8 mouse cellular contexts compared by ENCODE assay signal in the genomic region with DNA sequence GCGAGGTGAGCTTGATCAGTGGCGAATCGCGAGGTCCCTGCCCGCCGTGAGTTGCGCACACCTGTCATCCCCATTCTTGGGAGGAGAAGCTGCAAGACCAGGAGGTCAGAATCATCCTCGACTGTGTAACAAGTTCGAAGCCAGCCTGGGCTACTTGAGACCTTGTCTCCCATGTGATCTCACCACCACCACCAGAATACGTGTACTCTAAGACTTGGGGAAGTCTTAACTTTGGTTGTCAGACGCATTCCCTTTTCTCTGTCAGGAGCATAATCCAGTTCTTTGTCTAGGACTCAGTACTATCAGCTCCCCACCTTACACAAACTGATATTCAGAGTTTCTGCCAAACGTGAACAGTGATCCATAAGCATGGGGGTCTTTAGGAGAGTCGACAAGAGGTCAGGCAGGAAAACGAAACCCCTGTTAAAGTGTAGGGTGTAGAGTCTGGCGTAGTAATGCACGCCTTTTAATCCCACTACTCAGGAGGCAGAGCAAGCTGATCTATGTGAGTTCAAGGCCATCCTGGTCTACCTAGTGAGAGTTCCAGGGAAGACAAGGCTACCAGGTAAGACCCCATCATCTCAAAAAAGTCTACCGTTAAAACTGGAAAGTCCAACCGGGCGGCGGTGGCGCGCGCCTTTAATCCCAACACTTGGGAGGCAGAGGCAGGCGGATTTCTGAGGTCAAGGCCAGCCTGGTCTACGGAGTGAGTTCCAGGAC. TPM values are rescaled to one million over a fixed set of nuclear protein-coding genes. Genes with fewer than 3 reads are reported as not detected.
A peak's percentile ranks its signal among the peaks of the same experiment; 100 is the strongest.
DNase-seq lines count a peak whose midpoint lies in the region; ATAC-seq and TF ChIP-seq lines count a peak whose summit lies in the region.

No protein-coding gene starts in this region.

- H3K4me1 ChIP-seq in lung, embryonic 14.5 days (ENCODE audit: insufficient read depth) = peaks cover 16% of the 10 kb centered on the region
- H3K4me1 ChIP-seq in embryonic facial prominence, embryonic 14.5 days (ENCODE audit: control insufficient read depth, insufficient read depth, low read length) = peaks cover 10% of the 10 kb centered on the region
- H3K4me1 ChIP-seq in intestine, embryonic 15.5 days (replicated peaks) = 0 out of 2 replicates have a peak, but pooled peaks cover 16% of the 10 kb centered on the region
- H3K4me1 ChIP-seq in neural tube, embryonic 13.5 days (replicated peaks) = peaks cover 54% of the 10 kb centered on the region

- peaks cover 33% of the 10 kb centered on the region for H3K36me3 ChIP-seq in lung, embryonic 14.5 days (ENCODE audit: insufficient read depth)
- H3K36me3 ChIP-seq in embryonic facial prominence, embryonic 14.5 days (ENCODE audit: control insufficient read depth, insufficient read depth, low read length) = peaks cover 24% of the 10 kb centered on the region
- peaks cover 15% of the 10 kb centered on the region for H3K36me3 ChIP-seq in intestine, embryonic 15.5 days
- H3K36me3 ChIP-seq in neural tube, embryonic 13.5 days = peaks cover 23% of the 10 kb centered on the region

- intact Hi-C loops in left cerebral cortex, postnatal 4 days (cut with DNase I) = no loop called here
- intact Hi-C loops in left cerebral cortex, postnatal 36 days (cut with DNase I) = loop anchor here (2.0 kb wide), 1 partner anchor 36 kb away; a partner anchor contains a TSS

- H3K9ac ChIP-seq in lung, embryonic 14.5 days = peak overlapping the region; percentile 87
- peak overlapping the region; percentile 90 for H3K9ac ChIP-seq in embryonic facial prominence, embryonic 14.5 days (ENCODE audit: low read depth, low read length)
- H3K9ac ChIP-seq in intestine, embryonic 15.5 days = peak overlapping the region; percentile 62
- peak overlapping the region; percentile 77 for H3K9ac ChIP-seq in neural tube, embryonic 13.5 days

- peak overlapping the region; percentile 70 for H3K4me2 ChIP-seq in lung, embryonic 14.5 days
- H3K4me2 ChIP-seq in embryonic facial prominence, embryonic 14.5 days (ENCODE audit: low read depth, low read length) = peak overlapping the region; percentile 85
- peak overlapping the region; percentile 71 for H3K4me2 ChIP-seq in intestine, embryonic 15.5 days (replicated peaks)
- peak overlapping the region; percentile 89 for H3K4me2 ChIP-seq in neural tube, embryonic 13.5 days

- H3K4me3 ChIP-seq in lung, embryonic 14.5 days (ENCODE audit: low read depth, low read length) = peak overlapping the region; percentile 93
- H3K4me3 ChIP-seq in embryonic facial prominence, embryonic 14.5 days (ENCODE audit: low read depth, low read length) = peak overlapping the region; percentile 91
- peak overlapping the region; percentile 97 for H3K4me3 ChIP-seq in intestine, embryonic 15.5 days (replicated peaks)
- peak overlapping the region; percentile 88 for H3K4me3 ChIP-seq in neural tube, embryonic 13.5 days

- no peak for TF ChIP-seq CTCF in lung, embryonic 14.5 days (IDR thresholded peaks at IDR 0.05; ENCODE audit: low read depth)

- ATAC-seq in lung, embryonic 14.5 days (ENCODE audit: insufficient read depth) = no peak
- ATAC-seq in embryonic facial prominence, embryonic 14.5 days (ENCODE audit: low read depth) = no peak
- no peak for ATAC-seq in intestine, embryonic 15.5 days
- ATAC-seq in neural tube, embryonic 13.5 days (ENCODE audit: low read depth) = no peak

- 0 out of 2 replicates have a peak overlapping the region, but pooled peaks have one; percentile 97 for H3K27ac ChIP-seq in lung, embryonic 14.5 days (ENCODE audit: low read depth)
- peak overlapping the region; percentile 96; the same call in 1 of the 2 replicates for H3K27ac ChIP-seq in embryonic facial prominence, embryonic 14.5 days (replicated peaks; ENCODE audit: low read depth, low read length)
- H3K27ac ChIP-seq in intestine, embryonic 15.5 days = peak overlapping the region; percentile 48; the same call in 1 of the 2 replicates
- peak overlapping the region; percentile 71 for H3K27ac ChIP-seq in neural tube, embryonic 13.5 days (replicated peaks)

- H3K9me3 ChIP-seq in lung, embryonic 14.5 days (ENCODE audit: low read depth, low read length) = no peaks in the 10 kb centered on the region
- no peaks in the 10 kb centered on the region for H3K9me3 ChIP-seq in embryonic facial prominence, embryonic 14.5 days (ENCODE audit: control insufficient read depth, low read length)
- H3K9me3 ChIP-seq in intestine, embryonic 15.5 days = no peaks in the 10 kb centered on the region
- H3K9me3 ChIP-seq in neural tube, embryonic 13.5 days = no peaks in the 10 kb centered on the region

- WGBS in lung, embryonic 14.5 days = 39% methylated on average over 25 of the region's 25 CpGs
- 44% methylated on average over 24 of the region's 25 CpGs for WGBS in embryonic facial prominence, embryonic 14.5 days
- WGBS in intestine, embryonic 15.5 days = 41% methylated on average over 25 of the region's 25 CpGs
- WGBS in neural tube, embryonic 13.5 days = 43% methylated on average over 25 of the region's 25 CpGs

- H3K27me3 ChIP-seq in lung, embryonic 14.5 days (ENCODE audit: insufficient read depth, low read length) = no peaks in the 10 kb centered on the region
- H3K27me3 ChIP-seq in embryonic facial prominence, embryonic 14.5 days (replicated peaks; ENCODE audit: control insufficient read depth, insufficient read depth, low read length) = no peaks in the 10 kb centered on the region
- H3K27me3 ChIP-seq in intestine, embryonic 15.5 days (replicated peaks) = no peaks in the 10 kb centered on the region
- no peaks in the 10 kb centered on the region for H3K27me3 ChIP-seq in neural tube, embryonic 13.5 days

- DNase-seq in lung, embryonic 14.5 days = no peak
- DNase-seq in lung, postnatal 14 days = no peak
- no peak for DNase-seq in embryonic facial prominence, embryonic 14.5 days (ENCODE audit: low spot score)
- no peak for DNase-seq in adrenal gland, adult 2 months
- no peak for DNase-seq in left cerebral cortex, postnatal 4 days
- no peak for DNase-seq in left cerebral cortex, postnatal 36 days (ENCODE audit: low spot score in 2 of 2)

RNA-seq across cellular contexts. Expression of a gene that starts 0.7 kb away (rescaled TPM):
- 20.9 and 22.9 TPM in 2 replicates for polyA plus RNA-seq in lung, embryonic 14.5 days (2014; fragmentation: Nextera tagmentation; extraction: Ambion mirVana)
- polyA plus RNA-seq in embryonic facial prominence, embryonic 14.5 days (2014; fragmentation: Nextera tagmentation; extraction: Ambion mirVana) = 18.8 and 20.9 TPM in 2 replicates
- polyA plus RNA-seq in intestine, embryonic 15.5 days (2015; fragmentation: Nextera tagmentation; extraction: Ambion mirVana) = 14.6 and 17.8 TPM in 2 replicates
- polyA plus RNA-seq in neural tube, embryonic 13.5 days (2015; fragmentation: Nextera tagmentation; extraction: Ambion mirVana) = 18.1 and 23.1 TPM in 2 replicates
- 10 to 100 TPM; 13.4 to 17.8 TPM for total RNA-seq in adrenal gland, adult 2 months (2021)
- polyA plus RNA-seq in adrenal gland, adult 2 months (2012; rRNA removed) = 3.2 and 4.0 TPM in 2 replicates
- total RNA-seq in left cerebral cortex, postnatal 4 days (2021) = 10 to 100 TPM; 19.2 to 19.4 TPM
- total RNA-seq in left cerebral cortex, postnatal 36 days (2021) = 10 to 100 TPM; 11.5 to 14.9 TPM

RNA-seq across cellular contexts. Expression of a gene that starts 0.9 kb away (rescaled TPM):
- polyA plus RNA-seq in lung, embryonic 14.5 days (2014; fragmentation: Nextera tagmentation; extraction: Ambion mirVana) = 46.6 and 52.0 TPM in 2 replicates
- 48.3 and 48.6 TPM in 2 replicates for polyA plus RNA-seq in embryonic facial prominence, embryonic 14.5 days (2014; fragmentation: Nextera tagmentation; extraction: Ambion mirVana)
- 42.6 and 46.0 TPM in 2 replicates for polyA plus RNA-seq in intestine, embryonic 15.5 days (2015; fragmentation: Nextera tagmentation; extraction: Ambion mirVana)
- 40.8 and 43.3 TPM in 2 replicates for polyA plus RNA-seq in neural tube, embryonic 13.5 days (2015; fragmentation: Nextera tagmentation; extraction: Ambion mirVana)
- total RNA-seq in adrenal gland, adult 2 months (2021) = 10 to 100 TPM; 34.4 to 35.9 TPM
- polyA plus RNA-seq in adrenal gland, adult 2 months (2012; rRNA removed) = 52.0 and 52.3 TPM in 2 replicates
- total RNA-seq in left cerebral cortex, postnatal 4 days (2021) = 10 to 100 TPM; 28.1 to 29.3 TPM
- 10 to 100 TPM; 28.3 to 31.6 TPM for total RNA-seq in left cerebral cortex, postnatal 36 days (2021)

RNA-seq across cellular contexts. Expression of a gene that starts 24.9 kb away (rescaled TPM):
- 0.35 and 0.59 TPM in 2 replicates for polyA plus RNA-seq in lung, embryonic 14.5 days (2014; fragmentation: Nextera tagmentation; extraction: Ambion mirVana)
- 1.2 and 2.1 TPM in 2 replicates for polyA plus RNA-seq in embryonic facial prominence, embryonic 14.5 days (2014; fragmentation: Nextera tagmentation; extraction: Ambion mirVana)
- polyA plus RNA-seq in intestine, embryonic 15.5 days (2015; fragmentation: Nextera tagmentation; extraction: Ambion mirVana) = 0.18 TPM in 1 of 2 replicates, not detected in the other
- polyA plus RNA-seq in neural tube, embryonic 13.5 days (2015; fragmentation: Nextera tagmentation; extraction: Ambion mirVana) = 0.36 and 0.85 TPM in 2 replicates
- total RNA-seq in adrenal gland, adult 2 months (2021) = 1 to 10 TPM in 1 of 2 experiments, under 1 TPM in 1; 0.46 to 1.2 TPM
- polyA plus RNA-seq in adrenal gland, adult 2 months (2012; rRNA removed) = 0.09 TPM in 1 of 2 replicates, not detected in the other
- not detected for total RNA-seq in left cerebral cortex, postnatal 4 days (2021)
- total RNA-seq in left cerebral cortex, postnatal 36 days (2021) = not detected

RNA-seq across cellular contexts. Expression of a gene that starts 35.0 kb away (rescaled TPM):
- 19.6 and 21.8 TPM in 2 replicates for polyA plus RNA-seq in lung, embryonic 14.5 days (2014; fragmentation: Nextera tagmentation; extraction: Ambion mirVana)
- 23.6 and 25.6 TPM in 2 replicates for polyA plus RNA-seq in embryonic facial prominence, embryonic 14.5 days (2014; fragmentation: Nextera tagmentation; extraction: Ambion mirVana)
- 40.8 and 45.7 TPM in 2 replicates for polyA plus RNA-seq in intestine, embryonic 15.5 days (2015; fragmentation: Nextera tagmentation; extraction: Ambion mirVana)
- 21.0 and 26.8 TPM in 2 replicates for polyA plus RNA-seq in neural tube, embryonic 13.5 days (2015; fragmentation: Nextera tagmentation; extraction: Ambion mirVana)
- total RNA-seq in adrenal gland, adult 2 months (2021) = 10 to 100 TPM; 22.9 to 34.4 TPM
- polyA plus RNA-seq in adrenal gland, adult 2 months (2012; rRNA removed) = 31.5 and 32.1 TPM in 2 replicates
- total RNA-seq in left cerebral cortex, postnatal 4 days (2021) = 10 to 100 TPM; 23.5 to 26.1 TPM
- 10 to 100 TPM; 13.6 to 15.9 TPM for total RNA-seq in left cerebral cortex, postnatal 36 days (2021)

RNA-seq across cellular contexts. Expression of a gene that starts 35.9 kb away (rescaled TPM):
- polyA plus RNA-seq in lung, embryonic 14.5 days (2014; fragmentation: Nextera tagmentation; extraction: Ambion mirVana) = 28.4 and 28.8 TPM in 2 replicates
- 23.4 and 27.7 TPM in 2 replicates for polyA plus RNA-seq in embryonic facial prominence, embryonic 14.5 days (2014; fragmentation: Nextera tagmentation; extraction: Ambion mirVana)
- polyA plus RNA-seq in intestine, embryonic 15.5 days (2015; fragmentation: Nextera tagmentation; extraction: Ambion mirVana) = 26.0 and 26.4 TPM in 2 replicates
- 33.9 and 36.8 TPM in 2 replicates for polyA plus RNA-seq in neural tube, embryonic 13.5 days (2015; fragmentation: Nextera tagmentation; extraction: Ambion mirVana)
- 10 to 100 TPM; 37.8 to 48.0 TPM for total RNA-seq in adrenal gland, adult 2 months (2021)
- 57.8 and 60.2 TPM in 2 replicates for polyA plus RNA-seq in adrenal gland, adult 2 months (2012; rRNA removed)
- 10 to 100 TPM; 36.2 to 36.4 TPM for total RNA-seq in left cerebral cortex, postnatal 4 days (2021)
- total RNA-seq in left cerebral cortex, postnatal 36 days (2021) = 10 to 100 TPM; 42.8 to 47.8 TPM
